Mouse (Mus musculus) liver, embryonic 13.5 days (tissue): ENCODE results near the gene Usp25. TPM values are rescaled to one million over a fixed set of nuclear protein-coding genes. Genes with fewer than 3 reads are reported as not detected.

ENCODE experiments used
- ATAC-seq: fragments of 200-750 bp; cut with Nextera tagmentation; 2 replicates; pipeline ENCODE4 v1.8.0; 2017; ENCODE audit warnings: low read depth, mild to moderate bottlenecking, moderate number of reproducible peaks, moderate library complexity
- DNase-seq: peaks from one replicate; pipeline ENCODE4 v3.0.0; 2022
- H3K27ac ChIP-seq: fragments of 300-500 bp; sonication (generic); 2 replicates; pipeline ENCODE4 v1.5.1; 2015; ENCODE audit warnings: moderate library complexity, mild to moderate bottlenecking, inconsistent platforms
- H3K27me3 ChIP-seq: fragments of 300-500 bp; sonication (generic); 2 replicates; pipeline ENCODE4 v1.6.1; 2015; ENCODE audit warnings: mild to moderate bottlenecking, inconsistent platforms
- H3K36me3 ChIP-seq: fragments of 300-500 bp; sonication (generic); 2 replicates; pipeline ENCODE4 v1.6.1; 2015; ENCODE audit warnings: mild to moderate bottlenecking, inconsistent platforms
- H3K4me1 ChIP-seq: fragments of 300-500 bp; sonication (generic); replicated peaks from 2 replicates; pipeline ENCODE4 v1.6.1; 2015; ENCODE audit warnings: inconsistent platforms
- H3K4me2 ChIP-seq: fragments of 300-500 bp; sonication (generic); 2 replicates; pipeline ENCODE4 v1.6.1; 2015; ENCODE audit warnings: inconsistent platforms, mild to moderate bottlenecking, moderate library complexity
- H3K4me3 ChIP-seq: fragments of 300-500 bp; sonication (generic); replicated peaks from 2 replicates; pipeline ENCODE4 v1.5.1; 2015; ENCODE audit warnings: mild to moderate bottlenecking, inconsistent platforms
- H3K9ac ChIP-seq: fragments of 300-500 bp; sonication (generic); 2 replicates; pipeline ENCODE4 v1.6.1; 2015; ENCODE audit warnings: mild to moderate bottlenecking, inconsistent platforms
- H3K9me3 ChIP-seq: fragments of 300-500 bp; sonication (generic); replicated peaks from 2 replicates; pipeline ENCODE4 v1.6.1; 2016; ENCODE audit warnings: inconsistent platforms
- WGBS: fragments of 180-500 bp; shearing (Covaris S2); methylation state at CpG from one replicate; pipeline ENCODE4 v1.1.7; 2015; ENCODE audit not compliant: insufficient replicate concordance; 5-methylcytosine and 5-hydroxymethylcytosine counted together
- polyA plus RNA-seq: library from polyadenylated mRNA; unstranded; fragments of >200 nt; fragmentation: Nextera tagmentation; extraction: Ambion mirVana; gene quantifications from 2 replicates; pipeline ENCODE4 v1.2.1, GENCODE M21; 2015

The Usp25 gene
- polyA plus RNA-seq, 1 experiment from 2014 or later = 37.1 TPM

DNA sequence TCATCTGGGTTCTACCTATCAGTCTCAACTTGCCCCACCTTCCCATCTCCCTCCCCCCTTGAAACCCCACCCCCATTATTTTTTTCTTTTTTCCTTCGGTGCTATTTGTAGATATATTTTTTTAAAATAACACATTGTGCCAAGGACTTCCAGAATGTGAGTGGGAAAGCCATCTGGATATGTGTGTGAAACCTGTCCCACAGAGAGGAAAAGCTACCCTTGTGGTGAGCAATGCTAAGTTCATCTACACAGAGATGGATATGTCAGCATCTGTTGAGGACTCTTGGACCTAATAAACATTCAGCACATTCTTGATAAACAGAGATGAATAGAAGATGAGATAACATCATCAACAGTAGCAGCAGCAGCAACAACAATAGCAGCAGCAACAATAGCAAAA lies 138.8 kb downstream of the Usp25 start:
- 71% methylated on average over 1 of the region's 1 CpGs for WGBS
- ATAC-seq (no peak), DNase-seq (no peak)
- Histone ChIP-seq H3K27me3 (no peaks in the 10 kb centered on the region), H3K9ac (no peak overlapping the region), H3K4me1 (no peaks in the 10 kb centered on the region), H3K27ac (no peak overlapping the region), H3K9me3 (no peaks in the 10 kb centered on the region), H3K4me2 (no peak overlapping the region), H3K36me3 (no peaks in the 10 kb centered on the region), H3K4me3 (no peak overlapping the region)

- Histone ChIP-seq H3K27ac (no peak overlapping the region), H3K9me3 (no peaks in the 10 kb centered on the region), H3K4me2 (no peak overlapping the region), H3K27me3 (no peaks in the 10 kb centered on the region), H3K4me3 (no peak overlapping the region), H3K9ac (no peak overlapping the region), H3K36me3 (no peaks in the 10 kb centered on the region), H3K4me1 (no peaks in the 10 kb centered on the region)
- WGBS = 21% methylated on average over 1 of the region's 1 CpGs
- no peak for DNase-seq
- ATAC-seq = no peak
These were observed 139.8 kb downstream of the Usp25 start for GRCm38 (mm10) chr16:77153216-77153715.

GRCm38 (mm10) chr16:77153815-77154214 lies 140.3 kb downstream of the Usp25 start:
- no peak for ATAC-seq
- no peak overlapping the region for H3K27ac ChIP-seq
- 81% methylated on average over 2 of the region's 2 CpGs for WGBS
- H3K9ac ChIP-seq = no peak overlapping the region
- no peaks in the 10 kb centered on the region for H3K36me3 ChIP-seq
- H3K9me3 ChIP-seq = no peaks in the 10 kb centered on the region
- H3K27me3 ChIP-seq = no peaks in the 10 kb centered on the region
- H3K4me2 ChIP-seq = no peak overlapping the region
- H3K4me3 ChIP-seq = no peak overlapping the region
- DNase-seq = no peak
- H3K4me1 ChIP-seq = no peaks in the 10 kb centered on the region

DNA sequence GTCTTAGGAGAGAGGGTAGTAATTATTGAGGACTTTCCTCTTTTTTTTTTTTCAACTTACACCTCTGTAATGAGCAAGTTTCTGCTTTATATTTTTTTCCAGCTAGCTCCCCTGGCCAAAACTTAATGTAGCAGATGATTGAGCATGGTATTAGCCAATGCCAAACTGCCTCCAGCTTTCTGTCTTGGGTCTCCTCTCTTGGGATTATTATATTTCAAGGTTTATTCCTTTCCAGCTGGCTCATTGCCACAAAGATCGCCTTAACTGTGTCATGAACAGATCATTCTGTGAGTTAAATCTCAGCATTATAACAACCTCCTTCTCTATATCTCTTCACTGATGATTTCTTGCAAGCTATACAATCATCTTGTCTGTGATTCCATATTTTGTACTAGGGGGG lies 141.3 kb downstream of the Usp25 start:
- DNase-seq (no peak), ATAC-seq (no peak)
- no peaks in the 10 kb centered on the region for H3K27me3 ChIP-seq
- no peak overlapping the region for H3K9ac ChIP-seq
- H3K36me3 ChIP-seq = no peaks in the 10 kb centered on the region
- no peaks in the 10 kb centered on the region for H3K4me1 ChIP-seq
- H3K4me2 ChIP-seq = no peak overlapping the region
- no peak overlapping the region for H3K27ac ChIP-seq
- no peaks in the 10 kb centered on the region for H3K9me3 ChIP-seq
- no peak overlapping the region for H3K4me3 ChIP-seq
- WGBS = 86% methylated on average over 1 of the region's 1 CpGs
